Mouse (Mus musculus) cerebellum, adult 2 months (tissue): ENCODE measurements at regions not wholly inside any gene's neighbourhood (a gene's known extent, or its start where the extent isn't known, plus 50 kb on each side); places are given as distances from the start of the nearest gene placed in this dataset.

Experiments used
- DNase-seq, 2 experiments: peaks; one replicate each; pipeline ENCODE4 v3.0.0; 2021
- H3K27ac ChIP-seq: fragments of 200-500 bp; 2 replicates; pipeline ENCODE4 v1.5.1; 2012; ENCODE audit warnings: low read length, control low read depth, inconsistent platforms; ENCODE audit not compliant: insufficient read depth
- H3K27me3 ChIP-seq: fragments of 200-500 bp; 2 replicates; pipeline ENCODE4 v1.6.1; 2012; ENCODE audit warnings: inconsistent platforms, mild to moderate bottlenecking, low read length, moderate library complexity; ENCODE audit not compliant: control insufficient read depth, insufficient read depth
- H3K4me1 ChIP-seq: fragments of 200-500 bp; 2 replicates; pipeline ENCODE4 v1.6.1; 2011; ENCODE audit warnings: low read length; ENCODE audit not compliant: control insufficient read depth, insufficient read depth
- H3K4me3 ChIP-seq: fragments of 200-500 bp; replicated peaks from 2 replicates; pipeline ENCODE3; 2011; ENCODE audit warnings: mild to moderate bottlenecking, low read depth, low read length, control low read depth; ENCODE audit not compliant: insufficient read depth
- CTCF ChIP-seq: fragments of 200-500 bp; IDR thresholded peaks from 2 replicates; pipeline ENCODE4 v1.5.1; 2011; ENCODE audit warnings: low read depth, mild to moderate bottlenecking, control low read depth, low read length, moderate library complexity, borderline replicate concordance; ENCODE audit not compliant: insufficient read depth
- POLR2A ChIP-seq: fragments of 200-500 bp; IDR thresholded peaks from 2 replicates; pipeline ENCODE4 v1.6.1; 2011; ENCODE audit warnings: low read length, control low read depth, borderline replicate concordance; ENCODE audit not compliant: insufficient read depth
- WGBS: fragments of 180-500 bp; shearing (Covaris S2); methylation state at CpG from one replicate; pipeline ENCODE4 v1.1.7; 2018; 5-methylcytosine and 5-hydroxymethylcytosine counted together

GRCm38 (mm10) chr10:67729271-67729670, 180.5 kb upstream of the Ado start:
- H3K4me1 ChIP-seq = no peaks in the 10 kb centered on the region
- no peak overlapping the region for H3K4me3 ChIP-seq
- DNase-seq = peak; percentile 26 to 32
- WGBS = 58% methylated on average over 6 of the region's 6 CpGs
- no peaks in the 10 kb centered on the region for H3K27me3 ChIP-seq
- TF ChIP-seq CTCF = peak; percentile 56; the same call in 1 of the 2 replicates
- no peak for TF ChIP-seq POLR2A
- no peak overlapping the region for H3K27ac ChIP-seq

GRCm38 (mm10) chr10:67727580-67727979, 178.8 kb upstream of the Ado start:
- Histone ChIP-seq H3K27ac (no peak overlapping the region), H3K27me3 (no peaks in the 10 kb centered on the region), H3K4me1 (no peaks in the 10 kb centered on the region), H3K4me3 (no peak overlapping the region)
- DNase-seq = no peak
- 91% methylated on average over 4 of the region's 4 CpGs for WGBS
- TF ChIP-seq CTCF = no peak
- TF ChIP-seq POLR2A = no peak

GRCm38 (mm10) chr10:67726796-67727195, 178.0 kb upstream of the Ado start:
- 98% methylated on average over 6 of the region's 6 CpGs for WGBS
- TF ChIP-seq CTCF (no peak), POLR2A (no peak)

GRCm38 (mm10) chr10:67726351-67726750, 177.6 kb upstream of the Ado start:
- Histone ChIP-seq H3K27me3 (no peaks in the 10 kb centered on the region), H3K4me1 (no peaks in the 10 kb centered on the region), H3K27ac (no peak overlapping the region), H3K4me3 (no peak overlapping the region)
- DNase-seq = no peak
- 54% methylated on average over 7 of the region's 7 CpGs for WGBS
- TF ChIP-seq POLR2A = no peak
- TF ChIP-seq CTCF = no peak

More at GRCm38 (mm10) chr10:67726796-67727195, 178.0 kb upstream of the Ado start:
- Histone ChIP-seq H3K27me3 (no peaks in the 10 kb centered on the region), H3K4me1 (no peaks in the 10 kb centered on the region), H3K4me3 (no peak overlapping the region), H3K27ac (no peak overlapping the region)
- no peak for DNase-seq

GRCm38 (mm10) chr10:67721787-67722186, 173.0 kb upstream of the Ado start:
- Histone ChIP-seq H3K27me3 (no peaks in the 10 kb centered on the region), H3K4me1 (no peaks in the 10 kb centered on the region), H3K4me3 (no peak overlapping the region), H3K27ac (no peak overlapping the region)
- TF ChIP-seq POLR2A = no peak
- TF ChIP-seq CTCF = no peak
- no peak for DNase-seq
- WGBS = 44% methylated on average over 5 of the region's 5 CpGs

DNA sequence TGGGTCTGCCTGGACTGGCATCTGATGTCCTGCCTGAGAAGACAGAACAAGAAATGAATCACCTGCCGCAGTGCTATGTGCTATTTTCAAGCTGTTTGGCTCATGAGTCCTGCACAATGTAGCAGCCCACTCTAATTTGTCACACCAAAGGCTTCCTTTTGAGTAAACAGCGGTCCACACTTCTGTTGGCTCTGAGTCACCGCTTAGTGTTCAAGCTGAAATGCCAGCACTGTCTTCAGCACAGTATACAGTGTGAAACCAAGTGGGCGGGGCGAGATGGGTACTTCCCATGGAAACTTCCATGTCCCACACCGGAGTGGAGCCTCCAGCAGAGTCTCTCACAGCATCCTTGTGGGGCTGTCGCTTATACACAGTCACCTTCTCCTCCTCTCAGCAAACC, 168.8 kb upstream of the Ado start:
- Histone ChIP-seq H3K4me3 (no peak overlapping the region), H3K27ac (no peak overlapping the region), H3K27me3 (no peaks in the 10 kb centered on the region), H3K4me1 (no peaks in the 10 kb centered on the region)
- DNase-seq = no peak
- 76% methylated on average over 7 of the region's 7 CpGs for whole genome bisulfite sequencing
- TF ChIP-seq POLR2A (no peak), CTCF (no peak)

DNA sequence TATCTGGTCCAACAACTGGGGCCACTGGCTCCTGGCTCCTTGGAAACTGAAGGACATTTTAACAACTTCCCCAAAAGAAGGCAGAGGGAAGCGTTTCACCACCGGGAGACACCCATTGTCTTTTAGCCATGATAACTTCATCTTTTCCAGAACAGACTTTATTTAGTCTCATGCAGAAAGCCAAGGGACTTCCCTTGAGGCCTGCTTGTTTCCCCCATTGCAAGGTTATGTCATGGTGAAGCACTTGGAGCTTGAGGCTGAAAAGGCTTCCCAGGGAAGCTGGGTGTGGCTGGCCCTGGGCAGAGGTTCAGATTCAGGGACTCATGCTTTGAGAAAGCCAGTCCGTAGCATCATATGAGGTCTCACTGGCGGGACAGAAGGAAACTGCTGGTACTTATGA, 166.3 kb upstream of the Ado start:
- TF ChIP-seq POLR2A = no peak
- TF ChIP-seq CTCF = no peak
- H3K27ac ChIP-seq = no peak overlapping the region
- WGBS = 77% methylated on average over 4 of the region's 4 CpGs
- no peaks in the 10 kb centered on the region for H3K4me1 ChIP-seq
- no peaks in the 10 kb centered on the region for H3K27me3 ChIP-seq
- H3K4me3 ChIP-seq = no peak overlapping the region
- no peak for DNase-seq

GRCm38 (mm10) chr10:67713098-67713497, 164.3 kb upstream of the Ado start:
- no peak for TF ChIP-seq POLR2A
- WGBS = 60% methylated on average over 10 of the region's 10 CpGs

DNA sequence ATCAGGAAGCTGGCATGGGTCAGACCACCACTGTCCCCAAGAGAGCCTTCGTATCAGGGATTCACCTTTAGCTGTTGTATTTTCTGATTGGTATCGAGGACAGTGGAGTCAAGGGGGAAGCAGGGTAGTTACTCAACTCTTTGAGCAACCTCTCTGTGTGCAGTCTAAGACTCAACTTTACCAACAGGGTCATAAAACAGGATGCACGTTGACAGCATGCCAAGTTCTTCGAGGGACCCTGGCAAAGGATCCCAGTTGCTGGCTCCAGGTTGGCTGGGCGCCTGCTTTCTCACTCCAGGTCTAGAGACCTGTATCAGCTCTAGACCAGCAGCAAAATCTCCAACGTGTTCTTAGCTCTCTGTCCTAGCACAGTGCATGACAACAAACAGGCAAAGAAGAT, 163.9 kb upstream of the Ado start:
- 15% methylated on average over 6 of the region's 6 CpGs for WGBS
- no peaks in the 10 kb centered on the region for H3K4me1 ChIP-seq
- H3K4me3 ChIP-seq = no peak overlapping the region
- H3K27ac ChIP-seq = no peak overlapping the region
- DNase-seq = peak in 1 of 2 experiments; percentile 2
- no peaks in the 10 kb centered on the region for H3K27me3 ChIP-seq
- TF ChIP-seq CTCF = no peak
- no peak for TF ChIP-seq POLR2A

More at GRCm38 (mm10) chr10:67713098-67713497, 164.3 kb upstream of the Ado start:
- Histone ChIP-seq H3K4me1 (no peaks in the 10 kb centered on the region), H3K27me3 (no peaks in the 10 kb centered on the region), H3K4me3 (no peak overlapping the region), H3K27ac (no peak overlapping the region)
- no peak for DNase-seq
